Mouse (Mus musculus): ENCODE results near the gene Rasal1.

Gene Rasal1

DNA sequence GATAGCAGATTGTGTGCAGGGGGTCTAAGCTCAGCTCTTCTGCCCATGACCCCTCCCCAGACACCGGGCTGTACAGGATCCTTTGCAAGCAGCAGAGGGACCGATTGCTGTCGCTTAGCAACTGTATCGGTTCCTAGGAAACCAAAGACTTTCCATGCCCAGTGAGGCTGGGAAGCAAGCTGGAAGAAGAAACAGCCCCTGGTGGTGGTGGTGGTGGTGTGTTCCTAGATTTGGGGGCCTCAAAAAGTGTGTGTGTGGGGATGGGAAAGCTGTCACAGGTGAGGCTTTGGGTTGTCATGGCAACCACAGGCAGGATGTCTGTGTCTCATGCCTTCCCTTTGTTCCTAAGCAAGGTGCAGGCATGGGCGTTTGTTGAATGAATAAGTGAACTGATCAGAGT lies 12.2 kb downstream of the Rasal1 start:
- DNase-seq, result peak; percentile 50

DNA sequence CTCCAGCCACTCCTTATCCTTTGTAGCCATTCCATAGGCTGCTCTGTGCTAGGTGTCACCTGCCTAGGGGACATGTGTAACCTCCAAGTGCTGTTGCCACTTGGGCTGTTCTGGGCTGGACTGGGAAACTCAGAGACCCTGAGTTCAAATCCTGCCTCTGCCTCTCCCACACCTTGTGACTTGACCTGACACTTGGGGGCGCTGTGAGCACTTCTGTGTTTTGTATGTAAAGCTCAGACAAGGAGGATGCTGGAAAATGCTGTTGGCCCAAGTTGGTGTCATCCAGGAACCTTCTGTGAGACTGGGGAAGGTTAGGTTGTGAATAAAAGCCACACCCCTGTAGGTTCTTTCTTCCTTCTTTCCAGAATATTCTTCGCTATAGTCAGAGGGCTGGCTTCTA lies 16.3 kb downstream of the Rasal1 start:
- DNase-seq, result no peak

DNA sequence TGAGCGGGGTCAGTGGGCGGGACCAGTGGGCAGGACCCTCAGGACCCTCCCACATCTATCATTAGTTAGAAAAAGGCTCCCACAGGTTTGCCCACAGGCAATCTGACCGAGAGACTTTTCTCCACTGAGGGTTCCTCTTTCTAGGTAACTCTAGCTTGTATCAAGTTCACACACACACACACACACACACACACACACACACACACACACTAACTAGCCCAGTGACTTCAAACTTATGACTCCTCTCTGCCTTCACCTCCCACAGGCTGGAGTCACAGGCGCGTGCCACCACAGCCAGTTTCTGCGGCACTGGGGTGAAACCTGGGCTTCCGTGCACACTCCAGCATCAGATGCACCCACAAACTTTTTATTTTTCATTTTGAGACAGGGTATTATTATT lies 20.1 kb downstream of the Rasal1 start:
- no peak for DNase-seq

DNA sequence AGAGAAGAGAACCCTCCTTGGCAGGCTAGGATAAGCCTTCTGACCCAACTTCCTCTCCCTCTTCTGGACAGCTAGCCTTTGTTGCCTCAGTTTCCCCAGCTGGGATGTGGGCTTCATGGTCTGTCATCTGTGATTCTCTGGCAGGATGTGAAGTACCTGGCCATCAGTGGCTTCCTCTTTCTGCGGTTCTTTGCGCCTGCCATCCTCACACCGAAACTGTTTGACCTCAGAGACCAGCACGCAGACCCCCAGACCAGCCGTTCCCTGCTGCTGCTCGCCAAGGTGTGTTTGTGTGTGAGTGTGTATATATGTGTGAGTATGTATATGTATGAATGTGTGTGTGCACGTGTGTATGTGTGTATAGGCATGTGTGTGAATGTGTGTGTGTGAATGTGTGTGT lies 21.5 kb downstream of the Rasal1 start:
- no peak for DNase-seq

DNA sequence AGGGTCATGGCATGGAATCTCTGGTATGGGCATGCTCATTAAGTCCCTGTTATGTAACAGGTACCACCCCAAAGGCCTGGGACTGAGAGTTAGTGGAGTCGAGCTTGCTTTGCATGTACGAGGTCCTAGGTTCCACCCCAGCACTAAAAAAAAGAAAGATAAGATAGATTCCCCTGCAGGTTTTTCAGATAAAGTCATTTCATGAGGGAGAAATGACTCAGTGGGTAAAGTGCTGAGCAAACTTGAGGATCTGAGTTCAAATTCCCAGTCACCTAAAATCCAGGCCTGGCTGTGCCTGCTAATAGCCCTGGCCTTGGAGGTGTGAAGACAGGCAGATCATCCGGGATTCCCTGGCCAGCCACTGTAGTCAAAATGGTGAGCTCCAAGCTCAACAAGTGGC lies 23.3 kb downstream of the Rasal1 start:
- DNase-seq, result no peak

DNA sequence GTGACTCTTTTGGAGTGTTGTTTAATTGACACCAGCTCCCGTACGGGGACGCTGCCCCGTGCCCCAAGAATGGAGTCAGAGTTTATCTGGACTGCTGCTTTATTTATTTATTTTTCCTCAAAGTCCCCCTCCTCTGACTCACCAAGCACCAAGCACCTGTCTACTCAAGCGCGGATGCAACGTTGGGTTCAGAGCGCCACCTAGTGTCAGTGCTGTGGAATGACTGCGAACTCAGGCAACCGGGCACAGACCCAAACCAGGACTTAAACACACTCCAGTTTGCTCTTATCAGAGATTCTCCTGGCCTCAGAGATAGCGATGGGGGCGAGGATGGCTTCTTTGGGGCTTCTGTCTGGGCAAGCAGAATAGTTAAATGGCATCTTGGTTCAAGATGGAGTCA lies 25.0 kb downstream of the Rasal1 start:
- DNase-seq, result peak; percentile 84

DNA sequence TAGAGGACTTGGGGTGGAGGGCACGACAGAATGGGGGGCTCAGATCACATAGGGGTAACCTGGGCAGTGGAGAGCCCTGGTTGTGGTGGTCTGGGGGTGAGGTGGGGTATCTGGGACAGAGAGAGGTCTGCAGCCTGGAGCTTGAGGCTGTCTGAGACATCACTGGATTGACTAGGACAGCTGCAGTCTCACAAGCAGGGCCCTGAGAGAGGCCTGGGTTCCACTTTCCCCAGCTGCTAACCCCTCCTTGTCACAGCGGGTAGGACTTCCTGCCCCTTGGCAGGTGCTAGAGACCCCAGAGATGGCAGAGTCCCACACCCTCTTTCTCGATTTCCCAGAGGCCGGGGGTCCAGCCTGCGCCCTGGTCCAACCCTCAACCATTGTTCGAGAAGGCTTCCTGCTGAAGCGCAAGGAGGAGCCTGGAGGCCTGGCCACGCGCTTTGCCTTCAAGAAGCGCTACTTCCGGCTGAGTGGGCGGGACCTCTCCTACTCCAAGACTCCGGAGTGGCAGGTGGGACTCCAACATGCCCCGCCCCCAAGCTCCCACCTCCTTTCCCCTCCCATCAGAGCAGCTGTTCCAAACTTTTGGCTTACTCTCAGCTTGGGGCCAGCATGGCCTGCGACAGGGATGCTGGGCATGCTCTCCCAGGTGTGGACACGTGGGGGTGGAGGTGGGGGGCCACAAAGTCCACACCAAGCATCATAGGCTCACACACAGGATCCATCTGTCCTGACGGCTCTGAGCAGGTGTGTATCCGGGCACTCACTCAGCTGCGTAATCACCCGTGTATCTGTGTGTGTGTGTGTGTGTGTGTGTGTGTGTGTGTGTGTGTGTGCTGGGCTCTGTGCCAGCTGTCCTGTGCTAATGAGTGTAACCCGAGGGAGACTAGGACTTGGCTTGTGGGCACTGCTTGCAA lies 25.9 kb downstream of the Rasal1 start:
- peak; percentile 91 for DNase-seq

DNA sequence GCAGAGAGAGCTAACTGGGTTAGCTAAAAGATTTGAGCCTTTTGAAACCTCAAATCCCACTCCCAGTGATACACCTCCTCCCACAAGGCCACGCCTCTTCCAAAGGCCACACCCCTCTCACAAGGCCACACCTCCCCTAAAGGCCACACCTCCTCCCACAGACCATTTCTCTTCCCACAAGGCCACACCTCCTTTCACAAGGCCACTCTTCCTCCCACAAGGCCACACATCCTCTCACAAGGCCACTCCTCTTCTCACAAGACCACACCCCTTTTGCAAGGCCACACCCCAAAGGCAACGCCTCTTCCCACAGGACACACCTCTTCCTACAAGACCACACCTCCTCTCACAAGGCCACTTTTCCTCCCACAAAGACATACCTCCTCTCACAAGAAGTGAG lies 28.9 kb downstream of the Rasal1 start:
- DNase-seq, result peak; percentile 80

DNA sequence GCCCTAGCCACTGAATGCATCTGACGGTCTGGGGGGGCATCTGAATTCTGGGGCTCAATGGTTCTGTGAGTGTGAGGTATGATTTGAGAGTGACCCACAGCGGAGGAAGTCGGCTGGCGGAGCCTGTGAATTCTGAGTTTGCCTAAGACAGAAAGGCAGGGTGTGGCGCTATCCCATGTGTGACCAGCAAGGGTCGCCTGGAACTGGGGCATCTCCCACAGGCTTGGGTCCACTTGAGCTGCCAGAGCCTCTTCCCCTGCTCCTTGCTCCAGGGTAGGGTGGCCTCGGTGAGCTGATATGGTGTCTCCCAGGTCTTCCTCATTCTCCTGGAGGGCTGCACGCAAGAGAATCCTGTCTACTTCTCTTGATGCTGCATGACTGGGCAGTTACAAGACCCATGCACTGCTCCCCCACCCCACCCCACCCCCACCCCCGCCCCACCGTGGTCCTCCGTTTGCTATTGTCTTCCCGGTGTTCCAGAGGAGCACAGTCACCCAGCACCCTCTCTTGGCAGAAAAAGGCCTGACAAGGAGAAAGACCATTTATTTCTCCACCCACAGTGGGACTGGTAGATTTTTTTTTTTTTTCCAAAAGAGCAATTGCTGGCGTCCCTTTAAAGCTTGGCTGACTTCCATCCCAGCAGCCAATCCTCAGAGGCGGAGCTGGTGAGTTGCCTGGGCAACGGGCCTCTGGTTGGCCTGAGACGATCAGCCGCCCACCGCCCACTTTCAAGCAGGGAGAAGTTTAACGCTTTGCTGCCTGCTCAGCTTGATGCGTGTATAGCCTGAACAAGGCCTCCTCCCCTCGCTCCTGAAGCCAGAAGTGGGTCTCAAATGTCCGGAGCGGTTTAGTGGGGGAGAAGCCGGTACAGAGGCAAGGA lies 31.3 kb downstream of the Rasal1 start:
- peak; percentile 97 for DNase-seq

DNA sequence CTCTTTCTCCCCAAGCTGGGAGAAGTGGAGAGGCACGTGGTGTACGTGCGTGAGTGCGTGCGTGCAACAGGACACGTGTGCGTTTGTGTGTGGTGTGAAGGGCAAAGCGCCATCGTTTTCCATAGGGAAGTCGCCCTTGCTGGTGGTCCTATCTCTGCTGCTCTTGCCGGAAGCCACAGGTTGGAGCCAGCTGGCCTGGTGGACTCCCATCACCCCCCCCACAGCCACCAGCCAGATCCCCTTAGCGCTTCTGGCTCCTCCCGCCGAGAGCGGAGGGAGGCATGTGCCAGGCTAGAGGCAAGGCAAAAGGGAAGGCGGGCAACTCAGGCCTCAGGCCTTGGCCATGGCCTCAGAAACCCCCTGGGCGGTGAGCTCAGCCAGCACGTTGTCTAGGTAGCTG lies 32.3 kb downstream of the Rasal1 start:
- DNase-seq, result peak; percentile 62

DNA sequence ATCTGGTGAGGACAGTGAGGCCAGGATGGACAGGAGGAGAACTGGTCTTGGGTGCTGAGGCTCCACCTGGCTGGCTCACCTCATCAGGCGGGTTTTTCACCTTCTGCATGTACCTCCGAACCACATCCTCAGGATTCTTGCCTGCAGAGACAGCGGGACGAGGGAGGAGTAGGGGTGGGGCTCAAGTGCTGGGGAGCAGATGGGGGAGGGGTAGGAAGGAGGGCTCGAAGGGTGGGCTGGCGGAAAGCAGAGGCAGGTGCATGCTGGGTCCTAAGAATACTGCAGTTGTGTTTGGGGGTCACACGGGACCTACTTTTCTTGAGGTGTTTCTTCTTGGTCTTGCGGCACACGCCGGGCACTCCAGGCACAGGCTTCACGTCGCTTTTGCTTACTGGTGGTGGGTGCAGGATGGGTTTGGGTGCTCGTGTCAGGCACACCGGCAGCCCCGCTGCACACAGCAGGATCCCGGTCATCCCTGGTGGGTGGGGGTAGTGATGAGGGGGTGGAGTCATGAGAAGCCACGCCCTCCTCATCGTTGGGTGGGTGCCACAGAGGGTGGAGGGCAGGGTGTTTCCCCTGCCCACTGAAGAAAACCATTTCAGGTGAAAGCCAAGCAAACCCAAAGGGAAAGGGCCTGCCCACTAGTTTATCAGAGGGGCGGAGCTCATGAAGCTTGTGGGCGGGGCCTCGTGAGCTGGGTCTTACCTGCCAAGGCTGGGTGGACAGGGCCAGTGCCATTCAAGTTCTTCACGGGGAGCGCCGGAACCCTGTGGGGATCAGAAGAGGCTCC lies 34.6 kb downstream of the Rasal1 start:
- no peak for DNase-seq

DNA sequence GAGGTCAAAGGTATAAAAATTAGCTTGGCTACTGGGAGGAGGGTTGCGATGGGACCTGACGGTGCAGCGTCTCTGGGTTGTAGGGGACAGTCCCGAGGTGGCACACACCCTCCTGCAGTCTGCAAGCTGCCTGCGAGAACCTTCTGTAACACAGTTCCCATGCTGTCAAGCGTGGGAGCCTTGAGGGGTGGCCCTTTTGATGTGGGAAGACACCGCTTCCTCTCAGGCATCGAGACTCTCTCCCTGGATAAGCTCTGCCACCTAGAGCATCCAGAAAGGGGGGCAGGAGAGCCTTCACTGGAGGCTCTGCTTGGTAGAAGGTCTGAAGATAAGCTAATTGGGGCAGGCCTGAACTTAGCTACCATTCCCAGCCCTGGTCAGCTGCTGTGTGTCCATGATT lies 37.1 kb downstream of the Rasal1 start:
- DNase-seq, result no peak

DNA sequence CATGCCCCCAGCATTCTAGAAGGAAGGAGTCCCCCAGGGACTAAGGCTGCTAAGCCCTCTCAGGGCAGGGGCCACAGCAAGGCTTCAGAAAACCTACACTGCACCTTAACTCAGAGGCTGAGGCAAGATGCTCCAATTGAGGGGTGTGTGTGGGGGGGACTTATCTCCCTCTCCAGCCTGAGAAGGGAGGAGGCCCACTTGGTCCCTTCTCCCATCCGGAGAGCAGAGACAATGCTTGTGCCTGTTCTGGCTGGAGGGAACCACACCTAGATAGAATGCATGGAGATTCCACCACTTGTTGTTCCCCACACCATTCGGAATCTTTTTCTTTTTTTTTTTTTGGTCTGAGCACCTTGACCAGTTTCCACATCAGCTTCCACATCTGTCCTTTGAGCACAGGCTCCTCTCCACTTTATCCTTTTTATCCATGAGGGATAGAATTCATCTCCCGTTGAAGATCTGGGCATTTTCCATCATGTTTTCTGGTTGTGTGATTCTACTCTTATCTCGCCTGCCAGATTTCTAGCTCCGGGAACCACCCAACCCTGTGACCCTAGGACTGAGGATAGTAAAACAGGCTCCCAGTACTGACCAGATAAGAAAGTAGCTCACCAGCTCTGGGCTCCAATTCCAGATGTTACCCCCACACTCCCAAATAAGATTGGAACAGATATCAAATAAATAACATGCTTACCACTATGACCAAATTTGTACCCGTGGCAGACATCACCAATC lies 38.3 kb downstream of the Rasal1 start:
- DNase-seq, result no peak

DNA sequence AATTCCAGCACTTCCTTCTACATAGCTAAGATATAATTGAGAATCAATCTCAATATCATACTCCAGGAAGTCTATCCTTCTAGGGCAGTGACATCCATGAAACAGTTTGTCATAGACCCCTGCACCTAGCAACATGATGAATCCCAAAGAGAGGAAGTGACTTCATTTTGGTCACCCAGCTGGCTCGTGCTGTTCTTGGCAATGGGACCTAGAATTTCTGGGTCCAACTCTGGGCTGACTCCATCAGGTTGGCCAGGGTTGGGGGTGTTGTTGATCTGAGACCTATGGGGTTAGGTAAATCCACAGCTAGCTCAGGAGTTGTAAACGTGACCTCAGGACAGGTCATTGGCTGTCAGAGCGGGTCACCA lies 38.9 kb downstream of the Rasal1 start:
- no peak for DNase-seq

DNA sequence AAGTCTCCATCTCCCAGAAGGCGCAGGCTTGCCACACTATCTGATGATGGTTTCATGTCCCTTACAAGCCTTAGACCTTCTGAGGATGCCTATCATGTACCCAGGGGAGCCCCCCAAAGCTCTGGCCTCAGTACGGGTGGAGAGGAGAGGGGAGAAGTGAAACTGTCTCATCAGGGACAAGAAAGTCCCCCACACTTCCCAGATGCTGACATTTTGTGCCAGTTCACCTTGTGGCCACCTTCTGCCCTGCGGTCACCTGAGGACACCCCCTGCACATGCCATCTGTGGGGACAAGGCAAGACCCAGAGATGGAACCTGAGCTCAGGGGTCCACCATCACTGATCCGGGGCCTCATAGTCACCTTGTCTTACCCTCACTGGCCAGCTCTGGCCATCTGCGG lies 39.3 kb downstream of the Rasal1 start:
- DNase-seq, result no peak

DNA sequence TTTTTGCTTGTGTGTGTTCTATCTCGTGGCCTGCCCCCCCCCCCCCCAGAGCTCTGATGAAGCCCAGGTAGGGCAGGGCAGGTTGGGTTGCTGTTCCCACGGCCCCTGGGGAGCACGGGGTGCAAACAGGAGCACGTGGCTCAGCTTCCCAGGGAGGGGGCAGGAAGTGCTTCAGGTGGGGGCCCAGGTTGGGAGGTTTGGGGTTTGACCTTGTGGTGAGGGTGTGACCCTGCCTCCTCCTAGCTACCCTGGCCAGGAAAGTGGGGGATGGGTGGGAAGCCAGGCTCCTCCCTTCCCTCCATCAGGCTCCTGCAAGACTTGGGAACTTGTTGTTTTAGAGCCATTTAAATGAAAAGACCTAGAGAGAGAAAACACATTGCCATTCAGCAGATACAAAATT lies 39.8 kb downstream of the Rasal1 start:
- DNase-seq, result no peak

DNA sequence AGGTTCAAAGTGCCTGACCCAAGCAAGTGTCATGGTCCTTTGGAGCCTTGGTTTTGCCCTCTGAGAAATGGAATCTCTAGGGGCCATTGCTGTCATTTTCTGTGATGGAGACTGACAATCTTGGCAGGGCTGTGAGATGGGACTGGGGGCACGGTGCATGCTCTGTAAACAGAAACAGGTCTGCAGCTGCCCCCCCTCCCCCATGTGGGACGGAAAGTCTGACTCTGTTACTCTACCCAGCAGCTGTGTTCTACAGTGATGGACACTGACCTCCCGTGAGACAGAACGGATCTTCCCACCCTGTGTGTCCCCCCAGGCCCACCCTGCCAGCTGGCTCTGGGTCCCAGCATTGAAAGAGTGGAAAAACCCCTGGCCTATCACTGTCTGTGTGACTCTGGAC lies 41.8 kb downstream of the Rasal1 start:
- DNase-seq, result no peak

DNA sequence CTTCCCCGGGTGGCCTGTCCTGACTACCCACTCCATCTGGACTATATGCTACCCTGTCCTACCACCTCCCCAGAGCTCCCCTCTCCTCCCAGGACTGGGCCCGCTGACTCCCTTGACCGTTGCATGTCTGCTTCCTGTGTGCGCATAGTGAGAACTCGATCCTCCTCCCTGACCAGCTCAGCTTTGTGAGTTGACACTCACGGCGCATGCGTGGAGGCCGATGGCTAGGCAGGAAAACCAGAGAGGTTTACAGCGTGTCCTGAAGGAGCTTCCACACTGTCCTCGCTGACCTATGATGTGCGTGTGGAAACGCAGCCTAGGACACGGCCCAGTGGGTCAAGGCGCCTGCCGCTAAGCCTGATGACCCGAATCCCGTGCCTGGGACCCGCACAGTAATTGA lies 43.4 kb downstream of the Rasal1 start:
- no peak for DNase-seq

DNA sequence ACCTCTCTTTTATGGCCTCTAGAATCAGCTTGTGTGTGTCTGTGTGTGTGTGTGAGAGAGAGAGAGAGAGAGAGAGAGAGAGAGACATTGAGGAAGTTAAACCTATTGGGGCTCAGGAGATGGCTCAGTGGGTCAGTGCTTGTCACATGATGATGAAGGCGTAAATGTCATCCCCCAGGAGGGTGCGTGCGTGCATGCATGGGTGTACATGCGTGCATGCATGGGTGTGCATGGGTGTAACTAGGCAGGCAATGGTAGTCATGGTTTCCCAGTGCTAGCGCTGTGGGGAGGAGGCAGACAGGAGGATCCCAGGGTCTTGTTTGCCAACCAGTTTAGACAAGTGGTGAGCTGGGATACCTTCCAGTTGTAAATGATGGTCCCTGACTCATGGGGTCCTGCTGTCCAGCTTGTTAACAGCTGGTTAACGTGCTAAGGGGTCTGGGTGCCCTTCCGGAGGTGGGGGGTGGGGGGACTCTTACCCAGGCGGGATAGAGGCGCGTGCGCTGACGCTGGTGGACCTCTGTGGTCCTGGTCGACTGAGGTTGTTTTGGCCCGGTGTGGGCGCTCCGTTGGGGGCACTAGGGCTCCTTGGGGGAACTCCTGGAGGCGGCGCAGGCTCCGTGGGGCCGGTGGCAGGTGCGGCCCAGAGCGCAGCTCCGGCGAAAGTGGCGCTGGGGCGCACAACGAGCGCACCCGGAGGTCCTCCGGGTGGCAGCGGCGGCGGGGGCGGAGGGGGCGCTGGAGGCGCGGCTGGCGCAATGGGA lies 45.5 kb downstream of the Rasal1 start:
- DNase-seq, result no peak

DNA sequence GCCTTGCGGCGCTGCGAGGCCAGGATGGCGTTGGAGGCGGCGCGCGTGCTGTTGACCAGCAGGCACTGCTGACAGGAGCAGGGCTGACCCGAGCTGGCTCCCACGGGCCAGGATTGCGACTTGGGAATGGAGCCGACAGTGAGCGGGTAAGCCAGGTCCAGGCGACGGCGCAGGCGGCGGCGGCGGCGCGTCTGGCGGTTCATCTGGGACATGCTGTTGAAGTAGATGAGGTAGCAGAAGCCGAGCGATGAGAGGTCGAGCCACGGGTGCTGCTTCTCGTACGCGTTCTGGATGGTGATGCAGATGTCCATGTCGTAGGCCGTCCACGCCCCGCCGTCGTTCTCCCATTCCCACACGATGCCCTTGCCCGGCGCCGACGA lies 46.1 kb downstream of the Rasal1 start:
- no peak for DNase-seq

DNA sequence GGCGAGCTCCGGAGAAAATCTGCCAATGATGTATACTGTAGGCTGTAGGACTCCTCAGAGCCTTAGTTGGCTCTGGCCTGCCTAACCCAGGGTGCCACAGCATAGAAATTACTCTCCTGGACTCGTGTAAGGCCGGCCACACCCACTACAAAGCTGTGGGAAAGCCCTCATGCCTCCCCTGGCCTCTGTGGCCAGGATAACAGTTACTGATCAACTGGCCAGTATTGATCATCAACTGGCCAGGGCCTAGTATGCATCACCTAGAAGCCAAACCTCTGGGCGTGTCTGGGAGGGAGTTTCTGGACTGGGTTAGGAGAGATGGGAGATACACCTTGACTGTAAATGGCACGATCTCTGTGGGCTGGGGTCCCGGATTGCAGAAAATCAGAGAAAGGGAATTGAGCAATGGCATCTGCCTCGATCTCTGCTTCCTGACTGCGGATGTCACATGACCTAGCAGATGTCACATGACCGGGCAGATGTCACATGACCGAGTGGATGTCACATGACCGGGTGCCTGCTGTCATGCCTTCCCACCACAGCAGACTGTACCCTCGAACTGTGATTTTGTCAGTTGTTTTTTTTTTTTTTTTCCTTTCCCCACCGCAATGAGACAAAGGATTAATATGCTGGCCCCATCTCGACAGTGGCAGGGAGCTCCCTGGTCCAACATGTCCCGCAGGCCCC lies 47.6 kb downstream of the Rasal1 start:
- peak; percentile 59 for DNase-seq
